Mouse (Mus musculus) erythroid progenitor cell, adult 5-6 weeks (primary cell): Measurements from ENCODE around the gene Lcp2. TPM values are rescaled to one million over a fixed set of nuclear protein-coding genes. Genes with fewer than 3 reads are reported as not detected.
A peak's percentile ranks its signal among the peaks of the same experiment; 100 is the strongest.

ENCODE experiments used
- ATAC-seq: replicated peaks from 2 replicates; pipeline ENCODE4 v1.8.0; 2016; ENCODE audit warnings: moderate number of reproducible peaks, mild to moderate bottlenecking, moderate TSS enrichment, inconsistent platforms; ENCODE audit not compliant: poor library complexity, low FRiP score, severe bottlenecking
- total RNA-seq, 2 experiments: library from RNA; stranded (forward) in 1 of 2; stranded (reverse) in 1 of 2; fragments of 150-400 nt in 1 of 2; fragments of 186-747, 209-891 nt in 1 of 2; gene quantifications; 2 replicates each; pipeline versions ENCODE4 v1.2.3 to v1.2.4; 2015 to 2017; ENCODE audit warnings: low replicate concordance in 2 of 2

Lcp2 gene
- total RNA-seq (2015; ENCODE audit: low replicate concordance) (40.0 and 41.9 TPM in 2 replicates), total RNA-seq (2017; ENCODE audit: low replicate concordance) (8.9 and 16.0 TPM in 2 replicates)

- ATAC-seq = no peak
Measured at GRCm38 (mm10) chr11:34046767-34047541, at the start of gene Lcp2. TSS of gene Lcp2 (plus strand) at chr11:34046920.

DNA sequence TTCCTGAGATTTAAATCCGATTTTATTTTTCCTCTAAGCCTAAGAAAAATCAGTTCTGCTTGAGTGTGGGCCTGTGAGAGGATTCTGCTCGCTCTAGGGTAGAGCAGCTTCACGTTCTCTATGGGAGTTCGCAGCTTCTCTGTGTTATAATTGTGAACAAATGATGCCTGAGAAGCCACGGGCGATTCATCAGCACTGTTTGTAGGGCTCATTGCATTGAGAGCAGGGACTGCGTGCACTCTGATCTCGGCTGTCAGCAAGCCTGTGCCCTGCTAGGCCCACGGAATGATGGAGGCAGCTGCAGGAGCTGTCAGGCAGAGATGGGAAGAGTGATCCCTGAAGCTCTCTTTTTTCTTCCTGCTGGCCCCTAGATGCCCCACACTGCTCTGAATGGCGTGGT is 48.5 kb upstream of the Lcp2 start:
- ATAC-seq = no peak

GRCm38 (mm10) chr11:34000416-34000815 is 46.3 kb upstream of the Lcp2 start:
- no peak for ATAC-seq

- ATAC-seq = 0 out of 2 replicates have a peak, but pooled peaks have one; percentile 28
Measured at GRCm38 (mm10) chr11:34001938-34002592, 44.7 kb upstream of the Lcp2 start.

DNA sequence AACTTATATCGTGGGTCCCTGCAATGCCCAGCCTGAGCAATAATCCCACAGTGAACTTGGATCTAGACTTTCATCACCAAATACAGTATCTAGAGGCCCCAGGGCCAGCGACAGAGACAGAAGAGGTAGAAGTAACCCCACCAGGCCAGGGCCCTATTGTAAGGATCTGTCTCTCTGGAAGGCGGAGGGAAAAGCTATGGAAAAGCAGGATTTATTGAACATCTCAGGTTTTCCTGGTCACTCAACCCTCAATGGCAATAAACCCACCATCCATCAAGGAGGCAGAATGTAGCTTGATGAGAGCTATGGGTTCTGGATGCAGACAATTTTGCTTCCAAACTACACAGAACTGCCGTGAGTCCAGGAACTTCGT is 44.1 kb upstream of the Lcp2 start:
- no peak for ATAC-seq

GRCm38 (mm10) chr11:34007616-34008015 is 39.1 kb upstream of the Lcp2 start:
- no peak for ATAC-seq

GRCm38 (mm10) chr11:34008214-34008613 is 38.5 kb upstream of the Lcp2 start:
- no peak for ATAC-seq

GRCm38 (mm10) chr11:34008702-34009101 is 38.0 kb upstream of the Lcp2 start:
- ATAC-seq = peak; percentile 45; the same call in 1 of the 2 replicates

GRCm38 (mm10) chr11:34009316-34010087 is 37.2 kb upstream of the Lcp2 start:
- ATAC-seq = no peak

DNA sequence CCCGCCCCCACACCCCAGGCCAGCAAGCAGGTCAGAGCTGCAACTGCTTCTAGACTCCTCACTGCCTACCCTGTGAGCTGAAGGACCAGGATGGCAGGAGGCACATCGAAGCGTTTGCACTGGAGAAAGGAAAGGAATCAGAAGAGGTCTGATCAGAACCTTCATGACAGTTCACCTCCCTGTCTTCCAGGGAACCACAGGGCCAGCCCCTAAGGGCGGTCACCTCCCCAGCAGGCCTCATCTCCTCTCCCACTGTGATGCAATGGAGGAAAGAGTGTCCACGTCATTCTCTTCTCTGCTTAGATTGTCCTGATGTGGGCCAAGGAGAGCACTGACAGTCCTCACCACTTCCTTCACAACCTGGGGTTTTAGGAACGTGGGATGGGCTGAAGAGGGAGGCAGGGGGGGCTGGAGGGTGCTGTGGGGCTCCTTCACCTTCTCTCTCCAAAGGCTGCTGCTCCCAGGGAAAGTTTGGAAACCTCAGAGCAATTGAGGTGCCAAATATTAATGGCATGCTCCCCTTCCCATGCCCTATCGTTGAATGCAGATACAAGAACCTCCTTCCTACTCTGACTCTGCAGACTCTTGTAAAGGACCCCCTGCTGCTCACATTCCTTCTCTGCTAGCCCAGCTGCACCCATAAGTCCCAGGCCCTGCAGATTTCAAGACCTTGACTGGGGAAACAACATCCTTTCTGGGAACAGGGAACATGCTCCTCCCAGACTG is 36.4 kb upstream of the Lcp2 start:
- ATAC-seq = no peak

GRCm38 (mm10) chr11:34010859-34011172 is 35.9 kb upstream of the Lcp2 start:
- ATAC-seq = no peak

GRCm38 (mm10) chr11:34012007-34012652 is 34.6 kb upstream of the Lcp2 start:
- ATAC-seq = no peak

DNA sequence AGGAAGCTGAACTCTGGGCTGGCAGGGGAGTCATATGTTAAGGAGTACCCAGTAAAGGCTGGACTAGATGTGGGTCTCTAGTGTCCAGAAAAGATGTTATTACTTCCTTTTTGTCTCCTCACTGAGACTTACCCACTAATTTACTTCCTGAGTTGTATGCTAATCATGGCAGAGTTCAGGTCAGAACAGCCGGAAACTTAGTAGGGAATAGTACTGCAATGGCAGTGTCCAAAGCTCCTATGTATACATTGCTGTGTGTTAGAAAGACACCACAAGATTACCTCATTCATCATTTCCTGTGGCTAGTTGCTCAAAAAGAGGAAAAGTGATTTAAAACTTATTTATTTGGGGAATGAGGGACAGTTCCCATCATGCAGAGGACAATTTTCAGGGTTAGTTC is 21.6 kb upstream of the Lcp2 start:
- ATAC-seq = no peak

GRCm38 (mm10) chr11:34029658-34030057 is 17.1 kb upstream of the Lcp2 start:
- no peak for ATAC-seq

GRCm38 (mm10) chr11:34031015-34031805 is 15.5 kb upstream of the Lcp2 start:
- ATAC-seq = no peak

- ATAC-seq = no peak
Measured at GRCm38 (mm10) chr11:34034008-34034505, 12.7 kb upstream of the Lcp2 start.

DNA sequence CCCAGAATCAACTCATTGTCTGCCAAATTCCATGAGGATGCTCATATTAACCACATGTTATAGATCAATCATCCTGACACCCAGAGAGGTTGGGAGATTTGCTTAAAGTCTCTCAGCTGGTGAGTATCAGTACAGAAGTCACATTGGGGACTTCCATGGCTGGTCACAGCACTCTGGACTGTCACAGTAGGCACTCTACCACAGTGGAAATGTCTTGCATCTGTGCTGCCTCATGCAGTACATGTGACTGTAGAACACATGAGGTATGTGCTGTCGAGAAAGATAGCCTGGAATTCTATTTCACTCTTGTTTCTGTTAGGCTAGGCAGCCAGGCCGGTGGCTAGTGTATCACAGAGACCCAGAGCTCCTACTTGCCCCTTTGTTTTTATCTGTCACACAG is 11.9 kb upstream of the Lcp2 start:
- no peak for ATAC-seq

DNA sequence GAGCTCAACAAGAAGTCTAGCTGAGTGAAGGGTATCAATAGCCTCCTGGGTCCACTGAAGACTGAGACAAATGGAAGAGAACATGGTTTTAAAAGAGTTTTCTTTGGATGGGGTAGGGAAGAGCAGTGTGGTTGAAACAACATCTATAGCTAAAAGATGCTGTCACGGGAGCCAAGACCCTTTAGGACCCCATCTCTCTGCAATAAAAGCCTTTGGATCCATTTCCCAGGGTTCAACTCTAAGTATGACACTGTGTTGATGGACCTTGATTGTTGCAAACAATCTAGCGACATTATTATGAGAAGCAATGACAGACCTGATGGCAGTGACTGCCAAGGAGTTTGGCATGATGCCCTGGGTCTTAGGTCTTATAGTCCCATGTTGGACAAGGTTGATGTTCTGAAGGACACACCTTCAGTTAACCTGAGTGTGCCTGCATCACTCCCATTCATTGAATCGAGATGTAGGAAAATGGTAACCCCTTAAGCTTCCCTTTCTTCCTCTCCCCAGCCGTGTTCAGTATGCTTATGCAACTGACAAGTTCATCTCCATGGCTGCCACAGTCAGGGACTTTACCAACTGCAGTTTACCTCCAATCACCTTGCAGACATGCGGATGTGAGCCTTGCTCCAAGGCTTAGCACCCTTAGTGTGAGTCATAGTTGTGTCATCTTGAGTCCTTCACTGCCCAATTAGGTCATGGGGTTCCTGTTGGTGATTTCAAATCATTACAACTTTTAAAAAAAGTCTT is 10.6 kb upstream of the Lcp2 start:
- ATAC-seq = no peak
